Mouse (Mus musculus): Measurements from ENCODE around the gene Gfap. TPM values are rescaled to one million over a fixed set of nuclear protein-coding genes. Genes with fewer than 3 reads are reported as not detected.

Gfap gene
- polyA plus RNA-seq, 1 experiment from 2014 or later = not detected

DNA sequence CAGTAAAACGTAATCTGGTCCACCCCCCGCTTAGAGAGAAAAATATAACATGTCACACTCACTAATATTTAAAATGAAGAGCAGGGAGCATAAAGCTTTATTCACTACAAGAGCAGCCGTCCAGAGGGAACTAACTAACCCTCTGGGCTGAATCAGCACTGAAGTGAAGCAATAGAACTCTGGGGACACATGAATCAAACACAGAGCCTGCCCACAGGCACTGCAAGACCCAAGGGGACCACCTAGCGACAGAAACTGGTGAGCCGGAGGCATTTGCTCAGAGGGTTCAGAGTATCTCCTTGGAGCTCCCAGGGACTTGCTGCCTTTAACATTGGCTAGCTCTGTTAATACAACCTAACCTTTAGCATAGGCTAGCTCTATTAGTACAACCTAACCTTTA lies 10.6 kb downstream of the Gfap start:
- H3K4me1 ChIP-seq (replicated peaks) = peaks cover 9% of the 10 kb centered on the region
- WGBS = 74% methylated on average over 5 of the region's 5 CpGs
- no peak overlapping the region for H3K4me3 ChIP-seq
- no peaks in the 10 kb centered on the region for H3K9me3 ChIP-seq
- H3K36me3 ChIP-seq = no peaks in the 10 kb centered on the region
- H3K27ac ChIP-seq = no peak overlapping the region
- peaks cover 57% of the 10 kb centered on the region for H3K27me3 ChIP-seq (ENCODE audit: insufficient read depth, poor library complexity, severe bottlenecking)
- DNase-seq (ENCODE audit: low spot score) = no peak

DNA sequence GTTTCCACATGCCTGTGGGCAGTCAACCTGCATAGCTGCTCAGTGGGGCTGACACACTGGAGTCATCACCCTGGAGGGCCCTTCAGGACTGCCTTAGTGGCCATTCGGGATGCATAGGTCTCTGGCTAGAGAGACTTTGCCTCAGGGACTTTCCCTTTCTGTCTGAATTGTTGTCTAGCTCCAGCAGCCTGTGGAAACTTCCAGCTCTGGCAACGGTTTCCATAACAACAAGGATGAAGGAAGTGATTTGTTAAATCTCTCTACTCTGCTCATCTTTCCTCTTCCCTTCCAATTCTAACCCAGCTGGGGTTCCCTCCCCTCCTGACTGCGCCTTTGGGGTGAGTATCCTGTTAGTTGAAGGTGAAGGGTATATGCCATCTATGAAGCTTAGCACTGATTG lies 12.6 kb downstream of the Gfap start:
- DNase-seq (ENCODE audit: low spot score) = no peak
- 73% methylated on average over 3 of the region's 3 CpGs for WGBS
- Histone ChIP-seq H3K4me3 (no peak overlapping the region), H3K4me1 (replicated peaks) (peaks cover 4% of the 10 kb centered on the region), H3K27ac (no peak overlapping the region), H3K36me3 (no peaks in the 10 kb centered on the region), H3K27me3 (ENCODE audit: insufficient read depth, poor library complexity, severe bottlenecking) (peaks cover 44% of the 10 kb centered on the region), H3K9me3 (no peaks in the 10 kb centered on the region)

DNA sequence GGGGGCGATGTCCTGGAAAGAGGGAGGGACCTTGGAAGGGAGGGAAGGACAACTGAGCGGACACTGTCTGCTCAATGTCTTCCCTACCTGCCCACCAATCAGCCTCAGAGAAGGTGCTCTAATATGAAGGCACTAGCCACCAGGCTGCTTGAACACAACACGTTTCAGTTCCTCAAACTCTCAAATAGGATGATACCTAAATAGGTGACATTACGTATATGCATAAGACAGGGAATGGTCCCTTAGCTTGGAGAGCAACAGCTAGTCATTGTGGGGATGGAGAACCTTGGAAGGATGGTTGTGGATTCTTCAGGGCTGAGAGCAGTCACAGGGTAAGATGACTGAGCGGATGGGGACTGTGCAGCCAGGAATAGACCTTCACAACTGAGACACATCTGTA lies 13.3 kb downstream of the Gfap start:
- Histone ChIP-seq H3K27me3 (ENCODE audit: insufficient read depth, poor library complexity, severe bottlenecking) (peaks cover 37% of the 10 kb centered on the region), H3K4me1 (replicated peaks) (no peaks in the 10 kb centered on the region), H3K9me3 (no peaks in the 10 kb centered on the region), H3K36me3 (no peaks in the 10 kb centered on the region), H3K4me3 (no peak overlapping the region), H3K27ac (no peak overlapping the region)
- WGBS = 80% methylated on average over 5 of the region's 5 CpGs
- no peak for DNase-seq (ENCODE audit: low spot score)

DNA sequence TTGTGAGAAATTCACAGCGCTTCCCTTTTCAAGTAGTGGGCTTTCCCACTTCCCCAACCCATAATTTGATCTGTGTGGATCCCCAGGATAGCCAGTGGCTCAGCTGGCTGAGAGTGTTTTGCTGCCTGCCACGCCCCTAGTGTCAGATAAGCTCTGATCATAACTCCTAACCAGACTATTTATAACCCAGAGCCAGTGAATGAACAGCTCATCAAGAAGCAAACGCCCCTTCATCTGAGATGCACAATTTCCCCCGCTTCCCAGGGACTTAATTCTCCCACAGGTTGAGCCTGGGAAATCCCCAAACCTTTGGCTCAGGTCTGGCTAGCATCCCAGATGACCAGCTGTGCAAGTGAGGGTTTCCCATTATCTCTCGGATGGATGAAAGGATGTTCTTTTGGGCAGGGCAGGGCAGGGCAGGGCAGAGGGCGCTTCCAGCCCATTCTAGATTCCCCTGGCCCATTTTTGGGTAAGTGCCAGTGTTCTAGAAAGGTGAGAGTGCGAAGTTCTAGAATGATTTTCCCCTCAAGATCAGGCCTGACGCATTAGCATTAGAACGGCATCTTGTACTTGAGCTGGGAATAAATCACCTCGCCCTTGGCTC lies 16.0 kb downstream of the Gfap start, which contains the start of gene Fam187a:
TSS of gene Fam187a (plus strand) at position 554 of the 604 bp plus-strand sequence.
- Histone ChIP-seq H3K4me3 (no peak within 1 kb of the TSS), H3K27me3 (ENCODE audit: insufficient read depth, poor library complexity, severe bottlenecking) (peaks cover 18% of the 10 kb centered on the region), H3K27ac (no peak within 1 kb of the TSS), H3K4me1 (replicated peaks) (peaks cover 12% of the 10 kb centered on the region), H3K9me3 (no peaks in the 10 kb centered on the region), H3K36me3 (no peaks in the 10 kb centered on the region)
- DNase-seq (ENCODE audit: low spot score) = no peak
- WGBS = 66% methylated on average over 10 of the region's 10 CpGs

DNA sequence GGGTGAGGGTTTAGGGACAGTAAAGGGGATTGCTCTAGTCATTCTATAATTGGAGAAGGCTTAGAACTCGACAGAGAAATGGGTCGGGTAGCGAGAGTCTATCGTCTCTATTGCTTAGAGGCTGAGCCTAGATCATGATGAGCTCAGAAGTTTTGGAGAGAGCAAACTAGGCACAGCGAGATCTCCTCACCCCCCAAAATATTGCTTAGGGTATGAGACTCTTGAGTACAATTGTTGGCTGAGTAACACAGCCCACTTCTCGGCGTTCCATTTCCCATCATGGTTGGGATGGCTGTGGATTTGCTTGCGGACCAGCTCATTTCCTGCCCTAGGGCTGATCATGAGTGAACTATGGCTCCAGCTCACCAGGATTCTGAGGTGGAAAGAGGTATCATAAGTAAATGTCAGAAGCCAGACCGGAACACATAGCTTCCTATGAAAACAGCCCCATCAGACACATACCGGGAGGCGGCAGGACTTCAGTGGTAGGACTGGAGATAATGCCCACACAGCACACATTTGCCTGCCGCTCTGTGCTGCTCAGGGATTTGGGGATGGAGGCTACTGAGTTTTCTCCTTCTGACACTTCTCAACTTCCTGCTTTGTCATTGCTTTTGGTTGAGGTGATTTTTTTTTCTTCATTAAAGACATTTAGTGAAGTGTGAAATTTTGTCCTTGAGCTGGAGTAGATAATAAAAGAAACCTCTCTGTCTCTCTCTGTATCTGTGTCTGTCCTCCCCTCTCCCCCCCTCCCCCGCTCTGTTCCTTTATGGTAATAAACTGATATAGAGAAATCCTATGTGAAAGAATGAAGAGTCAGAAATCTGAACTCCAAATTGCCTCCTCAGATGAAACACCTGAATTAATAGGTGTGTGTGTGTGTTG lies 19.2 kb downstream of the Gfap start:
- WGBS = 18% methylated on average over 13 of the region's 13 CpGs
- H3K27ac ChIP-seq = peak overlapping the region; percentile 98
- peaks cover 21% of the 10 kb centered on the region for H3K4me1 ChIP-seq (replicated peaks)
- H3K27me3 ChIP-seq (ENCODE audit: insufficient read depth, poor library complexity, severe bottlenecking) = peaks cover 13% of the 10 kb centered on the region
- peaks cover 17% of the 10 kb centered on the region for H3K36me3 ChIP-seq
- H3K9me3 ChIP-seq = no peaks in the 10 kb centered on the region
- peak; percentile 13 for DNase-seq (ENCODE audit: low spot score)
- peak overlapping the region; percentile 83 for H3K4me3 ChIP-seq

DNA sequence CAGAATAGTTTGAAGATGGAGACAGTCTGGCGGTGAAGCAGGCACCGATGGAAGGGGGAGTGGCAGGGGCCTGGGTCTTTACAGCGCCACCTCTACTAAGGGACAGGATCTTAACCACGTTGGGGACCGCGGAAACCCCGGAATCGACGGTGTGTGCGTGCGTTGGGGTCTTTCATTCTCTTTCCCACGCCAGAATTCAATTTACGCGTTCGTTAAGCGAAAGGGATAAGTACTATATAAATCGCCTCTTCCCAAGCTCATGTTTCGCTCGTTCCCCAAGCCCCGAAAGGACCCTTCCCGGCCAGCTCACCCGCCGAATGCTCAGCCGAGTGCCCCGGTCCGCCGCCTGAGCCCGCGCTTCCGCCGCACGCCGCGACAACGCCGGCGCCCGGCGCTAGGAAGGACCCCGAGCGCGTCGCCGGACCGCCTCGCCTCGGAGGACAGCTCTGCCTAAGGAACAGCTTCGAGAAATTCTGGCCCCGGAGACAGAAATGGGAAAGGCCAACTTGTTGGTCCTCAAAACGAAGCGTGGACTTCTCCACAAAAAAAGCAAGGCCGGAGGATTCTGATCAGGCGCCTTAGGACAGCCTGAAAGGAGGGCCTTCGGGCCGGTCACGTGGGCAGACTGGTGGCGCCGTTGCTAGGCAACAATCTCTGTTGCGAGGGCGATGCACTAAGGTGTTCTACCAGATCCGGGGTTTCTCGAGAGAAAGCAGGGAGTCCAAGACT lies 20.0 kb downstream of the Gfap start, which contains the start of the genes Eftud2 and Ccdc103:
TSS of gene Eftud2 (minus strand) at position 401 of the 729 bp plus-strand sequence.
TSS of gene Ccdc103 (plus strand) at position 620 of the 729 bp plus-strand sequence.
- H3K27me3 ChIP-seq (ENCODE audit: insufficient read depth, poor library complexity, severe bottlenecking) = peaks cover 10% of the 10 kb centered on the region
- H3K4me3 ChIP-seq = peak within 1 kb of the TSS; percentile 83
- H3K9me3 ChIP-seq = no peaks in the 10 kb centered on the region
- H3K36me3 ChIP-seq = peaks cover 25% of the 10 kb centered on the region
- DNase-seq (ENCODE audit: low spot score) = peak; percentile 93
- under 1% methylated on average over 62 of the region's 62 CpGs for WGBS
- peak within 1 kb of the TSS; percentile 98 for H3K27ac ChIP-seq
- peaks cover 21% of the 10 kb centered on the region for H3K4me1 ChIP-seq (replicated peaks)

DNA sequence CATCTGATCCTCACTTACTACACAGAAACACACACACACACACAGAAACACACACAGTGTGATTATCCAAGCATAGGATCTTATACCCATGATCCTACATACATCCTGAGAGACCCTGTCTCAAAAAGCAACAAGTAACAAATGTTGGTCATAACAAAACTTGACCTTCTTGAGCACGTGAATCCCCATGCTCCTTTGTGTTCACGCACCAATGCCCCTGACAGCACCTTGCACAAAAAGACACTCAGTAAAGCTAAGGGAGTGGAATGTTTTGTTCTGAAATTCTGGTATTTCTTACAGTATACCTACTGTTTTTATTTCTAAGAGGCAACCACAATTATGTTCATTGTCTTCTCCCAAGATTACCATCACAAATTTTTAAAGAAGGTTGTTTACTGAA lies 21.2 kb downstream of the Gfap start:
- H3K4me1 ChIP-seq (replicated peaks) = peaks cover 21% of the 10 kb centered on the region
- H3K27me3 ChIP-seq (ENCODE audit: insufficient read depth, poor library complexity, severe bottlenecking) = peaks cover 6% of the 10 kb centered on the region
- H3K27ac ChIP-seq = no peak overlapping the region
- peaks cover 37% of the 10 kb centered on the region for H3K36me3 ChIP-seq
- no peaks in the 10 kb centered on the region for H3K9me3 ChIP-seq
- peak overlapping the region; percentile 83 for H3K4me3 ChIP-seq
- no peak for DNase-seq (ENCODE audit: low spot score)
- 67% methylated on average over 2 of the region's 2 CpGs for WGBS

DNA sequence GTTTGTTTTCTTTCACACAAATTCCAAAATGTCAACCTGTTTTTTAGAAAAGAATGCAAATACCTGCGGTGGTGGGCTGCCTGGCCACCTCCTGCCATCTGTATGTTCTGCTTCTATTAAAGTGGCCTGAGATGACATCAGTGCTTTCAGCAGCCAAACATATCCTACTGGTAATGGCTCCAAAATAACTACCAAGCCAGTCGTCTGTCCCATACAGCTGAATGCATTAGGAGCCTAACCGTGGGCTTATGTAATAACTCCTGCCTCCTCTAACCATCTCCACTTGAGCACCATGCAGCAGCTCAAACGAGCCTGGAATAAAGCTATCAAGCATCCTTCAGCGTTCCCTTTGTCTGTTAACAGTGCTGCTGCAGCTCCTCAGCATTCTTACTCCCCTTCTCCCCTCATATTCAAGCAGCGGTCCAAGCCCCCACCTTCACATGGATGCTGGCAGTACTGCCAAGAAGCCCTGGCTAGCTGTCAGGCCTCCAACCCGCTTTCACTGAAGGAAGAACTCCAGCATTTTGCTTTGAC lies 25.8 kb downstream of the Gfap start:
- Histone ChIP-seq H3K27me3 (ENCODE audit: insufficient read depth, poor library complexity, severe bottlenecking) (no peaks in the 10 kb centered on the region), H3K9me3 (no peaks in the 10 kb centered on the region), H3K4me1 (replicated peaks) (peaks cover 11% of the 10 kb centered on the region), H3K36me3 (peaks cover 73% of the 10 kb centered on the region), H3K4me3 (no peak overlapping the region), H3K27ac (no peak overlapping the region)
- no peak for DNase-seq (ENCODE audit: low spot score)
- WGBS = 93% methylated on average over 7 of the region's 7 CpGs

DNA sequence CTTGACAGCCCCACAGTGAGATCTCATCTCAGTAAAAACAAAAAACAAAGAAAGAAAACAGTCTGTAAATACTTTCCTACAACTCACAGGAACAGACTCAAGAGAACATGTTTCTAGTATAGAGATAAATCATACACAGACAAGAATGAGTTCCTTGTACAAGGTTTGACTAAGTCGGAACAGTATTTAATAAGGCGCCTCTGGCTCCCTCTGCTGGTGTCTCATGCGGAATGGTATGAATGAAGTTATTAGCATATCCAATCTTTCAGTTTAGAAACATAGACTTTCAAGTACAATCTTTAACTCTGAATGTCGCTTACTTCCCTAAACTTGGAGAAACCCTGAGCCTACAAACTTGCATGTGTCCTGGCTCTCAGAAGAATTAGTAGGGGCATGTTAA lies 36.4 kb downstream of the Gfap start:
- Histone ChIP-seq H3K4me3 (no peak overlapping the region), H3K27ac (no peak overlapping the region), H3K4me1 (replicated peaks) (no peaks in the 10 kb centered on the region), H3K36me3 (peaks cover 99% of the 10 kb centered on the region), H3K27me3 (ENCODE audit: insufficient read depth, poor library complexity, severe bottlenecking) (no peaks in the 10 kb centered on the region), H3K9me3 (no peaks in the 10 kb centered on the region)
- 54% methylated on average over 4 of the region's 4 CpGs for WGBS
- peak; percentile 67 for DNase-seq (ENCODE audit: low spot score)

DNA sequence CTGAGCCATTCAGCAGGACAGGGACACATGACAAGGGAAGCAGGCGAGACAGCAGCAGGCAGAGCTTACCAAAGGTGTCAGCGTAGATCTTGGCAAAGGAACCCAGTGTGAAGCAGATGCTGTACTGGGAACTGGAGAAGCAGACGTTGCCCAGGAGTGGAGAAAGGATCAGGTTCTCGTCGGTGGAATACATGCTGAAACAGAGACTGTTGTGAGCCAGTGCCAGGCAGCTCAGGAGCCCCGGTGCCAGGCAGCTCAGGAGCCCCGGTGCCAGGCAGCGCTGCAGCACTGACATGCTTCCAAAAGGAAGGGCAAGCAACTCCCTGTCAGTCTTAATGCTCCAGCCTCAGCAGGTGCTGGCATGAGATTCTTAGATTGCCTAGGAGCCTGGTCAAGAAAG lies 40.8 kb downstream of the Gfap start:
- H3K27ac ChIP-seq = no peak overlapping the region
- H3K27me3 ChIP-seq (ENCODE audit: insufficient read depth, poor library complexity, severe bottlenecking) = no peaks in the 10 kb centered on the region
- H3K36me3 ChIP-seq = peaks cover 99% of the 10 kb centered on the region

DNA sequence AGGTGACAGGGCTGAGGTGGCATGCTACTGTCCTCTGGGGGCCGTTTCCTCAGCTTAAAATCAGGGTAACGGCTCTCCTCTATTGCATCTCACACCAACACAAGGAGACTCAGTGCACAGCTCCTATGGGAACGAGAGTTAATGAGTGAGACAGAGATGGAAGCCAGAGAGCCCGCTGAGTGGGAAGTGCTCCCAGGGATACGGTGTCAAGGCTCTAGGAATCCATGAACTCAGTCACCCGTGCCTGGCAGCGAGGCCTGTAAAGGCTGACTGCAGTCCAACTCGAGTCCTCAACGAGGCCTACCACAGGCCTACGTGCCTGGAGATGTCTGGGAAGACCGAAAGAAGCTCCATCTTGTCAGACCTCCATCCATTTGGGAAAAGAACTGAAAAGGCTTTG lies 41.8 kb downstream of the Gfap start:
- DNase-seq (ENCODE audit: low spot score) = no peak
- H3K4me1 ChIP-seq (replicated peaks) = no peaks in the 10 kb centered on the region
- no peak overlapping the region for H3K27ac ChIP-seq
- H3K27me3 ChIP-seq (ENCODE audit: insufficient read depth, poor library complexity, severe bottlenecking) = no peaks in the 10 kb centered on the region
- H3K9me3 ChIP-seq = no peaks in the 10 kb centered on the region
- H3K36me3 ChIP-seq = peaks cover 100% of the 10 kb centered on the region
- no peak overlapping the region for H3K4me3 ChIP-seq
- 84% methylated on average over 11 of the region's 11 CpGs for WGBS

More for the DNA sequence above, 40.8 kb downstream of the Gfap start:
- no peak for DNase-seq (ENCODE audit: low spot score)
- 94% methylated on average over 8 of the region's 8 CpGs for WGBS
- H3K4me3 ChIP-seq = no peak overlapping the region
- H3K4me1 ChIP-seq (replicated peaks) = no peaks in the 10 kb centered on the region
- H3K9me3 ChIP-seq = no peaks in the 10 kb centered on the region

DNA sequence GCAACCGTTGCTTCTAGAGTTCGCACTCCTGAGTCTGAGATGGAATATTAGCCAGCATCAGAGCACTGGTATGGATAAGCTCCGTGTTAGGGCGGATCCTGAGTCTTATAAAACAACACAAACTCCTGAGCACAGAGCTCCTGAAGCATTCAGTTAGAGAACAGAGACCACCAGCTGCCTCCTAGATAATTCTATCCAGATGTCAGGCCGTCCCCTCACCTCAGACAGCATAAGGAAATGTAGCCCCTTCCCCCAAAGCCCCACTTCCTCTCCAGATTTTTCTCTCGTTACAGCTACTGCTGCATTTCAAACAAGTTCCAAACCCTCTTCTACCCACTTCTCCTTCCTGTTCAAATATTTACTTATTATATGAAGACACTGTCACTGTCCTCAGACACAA lies 44.8 kb downstream of the Gfap start:
- Histone ChIP-seq H3K27me3 (ENCODE audit: insufficient read depth, poor library complexity, severe bottlenecking) (no peaks in the 10 kb centered on the region), H3K9me3 (no peaks in the 10 kb centered on the region), H3K27ac (no peak overlapping the region), H3K36me3 (peaks cover 100% of the 10 kb centered on the region), H3K4me1 (replicated peaks) (no peaks in the 10 kb centered on the region), H3K4me3 (no peak overlapping the region)
- WGBS = 72% methylated on average over 6 of the region's 6 CpGs
- DNase-seq (ENCODE audit: low spot score) = no peak
